Mouse (Mus musculus) heart, embryonic 11.5 days (tissue): ENCODE results near the gene Igf2bp3. TPM values are rescaled to one million over a fixed set of nuclear protein-coding genes. Genes with fewer than 3 reads are reported as not detected.

ENCODE experiments used
- polyA plus RNA-seq: library from polyadenylated mRNA; unstranded; fragments of >200 nt; fragmentation: Nextera tagmentation; extraction: Ambion mirVana; gene quantifications from 2 replicates; pipeline ENCODE4 v1.2.1, GENCODE M21; 2014

Igf2bp3 gene
- polyA plus RNA-seq, 1 experiment from 2014 or later = 74.4 TPM

Other genes starting within 250 kb of the Igf2bp3 start
- not detected in 2 replicates for gene Doxl2, start 240.0 kb downstream of the Igf2bp3 start, polyA plus RNA-seq
- 0.07 TPM in 1 of 2 replicates, not detected in the other for gene Svs1, start 228.1 kb downstream of the Igf2bp3 start, polyA plus RNA-seq
- gene Gpnmb, start 178.4 kb downstream of the Igf2bp3 start, polyA plus RNA-seq = 0.09 and 0.62 TPM in 2 replicates
- gene Malsu1, start 141.2 kb downstream of the Igf2bp3 start, polyA plus RNA-seq = 52.3 and 54.5 TPM in 2 replicates
- gene Tra2a, start 49.1 kb upstream of the Igf2bp3 start, polyA plus RNA-seq = 27.3 and 40.4 TPM in 2 replicates
- 7.1 and 7.9 TPM in 2 replicates for gene Ccdc126, start 104.3 kb upstream of the Igf2bp3 start, polyA plus RNA-seq
- 4.6 and 5.7 TPM in 2 replicates for gene Fam221a, start 152.8 kb upstream of the Igf2bp3 start, polyA plus RNA-seq
- 0.17 and 0.20 TPM in 2 replicates for gene Stk31, start 180.6 kb upstream of the Igf2bp3 start, polyA plus RNA-seq